Mouse (Mus musculus): ENCODE measurements around the gene Gm5798.
"Not testable (repeated sequence)": the region's sequence is repeated elsewhere in the genome, so short reads cannot be mapped to it uniquely, and the experiment has no call there.

Gm5798 gene

GRCm38 (mm10) chr14:41348309-41348708 is at the start of gene Gm5798:
Gm5798 (plus strand) TSS chr14:41348609.
- not testable (repeated sequence) for DNase-seq (ENCODE audit: low spot score)

GRCm38 (mm10) chr14:41386279-41386678 is 37.9 kb downstream of the Gm5798 start, which contains the start of gene Gm7945:
Gm7945 (minus strand) TSS chr14:41386379.
- not testable (repeated sequence) for DNase-seq (ENCODE audit: low spot score)
